Mouse (Mus musculus) ES-Bruce4 (cell line): ENCODE data around the gene Als2cl. TPM values are rescaled to one million over a fixed set of nuclear protein-coding genes. Genes with fewer than 3 reads are reported as not detected.

Source experiments
- H3K27ac ChIP-seq: 2 replicates; pipeline ENCODE4 v1.5.1; 2012; ENCODE audit warnings: low read length, inconsistent platforms; ENCODE audit not compliant: insufficient read depth
- H3K27me3 ChIP-seq: 2 replicates; pipeline ENCODE4 v1.6.1; 2012; ENCODE audit warnings: mild to moderate bottlenecking, low read length, inconsistent platforms; ENCODE audit not compliant: control insufficient read depth, poor library complexity, insufficient read depth, severe bottlenecking
- H3K36me3 ChIP-seq: 2 replicates; pipeline ENCODE4 v1.6.1; 2012; ENCODE audit warnings: inconsistent platforms, mild to moderate bottlenecking, low read length, moderate library complexity; ENCODE audit not compliant: control insufficient read depth, poor library complexity, insufficient read depth, severe bottlenecking
- H3K4me1 ChIP-seq: one replicate; pipeline ENCODE4 v1.8.1; 2011; ENCODE audit warnings: low read length; ENCODE audit not compliant: control insufficient read depth, insufficient read depth
- H3K4me3 ChIP-seq: 2 replicates; pipeline ENCODE4 v1.5.1; 2011; ENCODE audit warnings: low read depth, mild to moderate bottlenecking, low read length
- H3K9ac ChIP-seq: 2 replicates; pipeline ENCODE4 v1.6.1; 2012; ENCODE audit warnings: low read depth, mild to moderate bottlenecking, inconsistent platforms; ENCODE audit not compliant: poor library complexity, severe bottlenecking
- H3K9me3 ChIP-seq: replicated peaks from 2 replicates; pipeline ENCODE4 v1.6.1; 2012; ENCODE audit warnings: mild to moderate bottlenecking, low read length, inconsistent platforms; ENCODE audit not compliant: control insufficient read depth, poor library complexity, insufficient read depth, severe bottlenecking
- CTCF ChIP-seq: IDR thresholded peaks from one replicate; pipeline ENCODE4 v1.8.1; 2011; ENCODE audit warnings: low read depth, low read length
- EP300 ChIP-seq: IDR thresholded peaks from 2 replicates; pipeline ENCODE4 v1.6.1; 2011; ENCODE audit warnings: low read depth, low read length; ENCODE audit not compliant: insufficient read depth
- POLR2A ChIP-seq: IDR thresholded peaks from one replicate; pipeline ENCODE4 v1.8.1; 2011; ENCODE audit warnings: low read length; ENCODE audit not compliant: insufficient read depth
- polyA plus RNA-seq: library from polyadenylated mRNA; stranded (reverse); fragments of >200 nt; gene quantifications from 2 replicates; pipeline ENCODE4 v1.2.4, GENCODE M21; 2011; ENCODE audit warnings: low read depth; ENCODE audit not compliant: missing spikeins, insufficient read depth, insufficient read length

Als2cl gene
- polyA plus RNA-seq, 1 experiment = 18.1 TPM

GRCm38 (mm10) chr9:110887388-110888303 lies 8.0 kb downstream of the Als2cl start:
- Histone ChIP-seq H3K27ac (no peak overlapping the region), H3K9me3 (no peaks in the 10 kb centered on the region), H3K27me3 (no peaks in the 10 kb centered on the region), H3K4me3 (peak overlapping the region; percentile 2), H3K4me1 (peaks cover 8% of the 10 kb centered on the region), H3K36me3 (no peaks in the 10 kb centered on the region), H3K9ac (no peak overlapping the region)
- TF ChIP-seq CTCF = no peak
- 0 out of 2 replicates have a peak, but pooled peaks have one; percentile 16 for TF ChIP-seq EP300

GRCm38 (mm10) chr9:110888935-110889334 lies 9.3 kb downstream of the Als2cl start:
- peaks cover 8% of the 10 kb centered on the region for H3K4me1 ChIP-seq
- no peaks in the 10 kb centered on the region for H3K9me3 ChIP-seq
- peak overlapping the region; percentile 13 for H3K4me3 ChIP-seq

GRCm38 (mm10) chr9:110890026-110890783 lies 10.5 kb downstream of the Als2cl start:
- Histone ChIP-seq H3K4me1 (peaks cover 8% of the 10 kb centered on the region), H3K27me3 (no peaks in the 10 kb centered on the region), H3K9ac (no peak overlapping the region), H3K36me3 (no peaks in the 10 kb centered on the region), H3K9me3 (no peaks in the 10 kb centered on the region), H3K27ac (no peak overlapping the region), H3K4me3 (peak overlapping the region; percentile 12; the same call in 1 of the 2 replicates)
- TF ChIP-seq POLR2A = no peak
- peak; percentile 10; the same call in 1 of the 2 replicates for TF ChIP-seq EP300
- TF ChIP-seq CTCF = peak; percentile 76

More at GRCm38 (mm10) chr9:110888935-110889334, 9.3 kb downstream of the Als2cl start:
- Histone ChIP-seq H3K27me3 (no peaks in the 10 kb centered on the region), H3K36me3 (no peaks in the 10 kb centered on the region), H3K27ac (no peak overlapping the region), H3K9ac (no peak overlapping the region)
- TF ChIP-seq CTCF (no peak), EP300 (no peak), POLR2A (no peak)

- Histone ChIP-seq H3K9me3 (no peaks in the 10 kb centered on the region), H3K36me3 (no peaks in the 10 kb centered on the region), H3K9ac (no peak overlapping the region), H3K4me3 (no peak overlapping the region), H3K4me1 (peaks cover 8% of the 10 kb centered on the region), H3K27ac (no peak overlapping the region), H3K27me3 (no peaks in the 10 kb centered on the region)
- TF ChIP-seq POLR2A (no peak), EP300 (no peak), CTCF (no peak)
Observed at GRCm38 (mm10) chr9:110891077-110891828, 11.6 kb downstream of the Als2cl start.

GRCm38 (mm10) chr9:110892552-110892951 lies 12.9 kb downstream of the Als2cl start:
- H3K36me3 ChIP-seq = no peaks in the 10 kb centered on the region
- no peak overlapping the region for H3K4me3 ChIP-seq
- no peaks in the 10 kb centered on the region for H3K27me3 ChIP-seq
- no peak overlapping the region for H3K9ac ChIP-seq
- no peak overlapping the region for H3K27ac ChIP-seq
- no peak for TF ChIP-seq EP300
- TF ChIP-seq CTCF = no peak
- TF ChIP-seq POLR2A = no peak
- no peaks in the 10 kb centered on the region for H3K9me3 ChIP-seq
- H3K4me1 ChIP-seq = peaks cover 8% of the 10 kb centered on the region
